Mouse (Mus musculus): ENCODE measurements at regions not wholly inside any gene's neighbourhood (a gene's known extent, or its start where the extent isn't known, plus 50 kb on each side); places are given as distances from the start of the nearest gene placed in this dataset.

- DNase-seq: no peak
These were observed 176.0 kb upstream of the Cadm1 start for GRCm38 (mm10) chr9:47353972-47354371.

GRCm38 (mm10) chr9:47354423-47354822, 175.6 kb upstream of the Cadm1 start:
- DNase-seq: no peak

- no peak for DNase-seq
These were observed 175.1 kb upstream of the Cadm1 start for GRCm38 (mm10) chr9:47354866-47355265.

- DNase-seq: peak; percentile 50 to 64
These were observed 172.1 kb upstream of the Cadm1 start for GRCm38 (mm10) chr9:47357756-47358399.

- no peak for DNase-seq
These were observed 171.6 kb upstream of the Cadm1 start for GRCm38 (mm10) chr9:47358400-47358767.

GRCm38 (mm10) chr9:47363086-47363485, 166.9 kb upstream of the Cadm1 start:
- DNase-seq: no peak

- no peak for DNase-seq
These were observed 165.2 kb upstream of the Cadm1 start for GRCm38 (mm10) chr9:47364762-47365161.

- no peak for DNase-seq
These were observed 162.6 kb upstream of the Cadm1 start for GRCm38 (mm10) chr9:47367266-47367957.

- peak; percentile 42 to 45 for DNase-seq
These were observed 161.7 kb upstream of the Cadm1 start for GRCm38 (mm10) chr9:47368015-47368901.

- no peak for DNase-seq
These were observed 157.7 kb upstream of the Cadm1 start for GRCm38 (mm10) chr9:47372296-47372695.

- DNase-seq: no peak
These were observed 155.9 kb upstream of the Cadm1 start for GRCm38 (mm10) chr9:47374086-47374485.

GRCm38 (mm10) chr9:47376645-47377044, 153.3 kb upstream of the Cadm1 start:
- DNase-seq: no peak

GRCm38 (mm10) chr9:47378541-47378940, 151.4 kb upstream of the Cadm1 start:
- no peak for DNase-seq

GRCm38 (mm10) chr9:47380361-47380760, 149.6 kb upstream of the Cadm1 start:
- no peak for DNase-seq

GRCm38 (mm10) chr9:47384185-47384854, 145.7 kb upstream of the Cadm1 start:
- no peak for DNase-seq

GRCm38 (mm10) chr9:47386646-47387045, 143.3 kb upstream of the Cadm1 start:
- DNase-seq: no peak

- no peak for DNase-seq
These were observed 142.8 kb upstream of the Cadm1 start for GRCm38 (mm10) chr9:47387221-47387620.

- no peak for DNase-seq
These were observed 142.2 kb upstream of the Cadm1 start for GRCm38 (mm10) chr9:47387716-47388300.

- DNase-seq: no peak
These were observed 140.1 kb upstream of the Cadm1 start for GRCm38 (mm10) chr9:47389901-47390300.

GRCm38 (mm10) chr9:47391669-47392068, 138.3 kb upstream of the Cadm1 start:
- DNase-seq: no peak

- no peak for DNase-seq
These were observed 130.4 kb upstream of the Cadm1 start for GRCm38 (mm10) chr9:47399598-47399997.

GRCm38 (mm10) chr9:47400117-47400823, 129.7 kb upstream of the Cadm1 start:
- no peak for DNase-seq
